Mouse (Mus musculus): ENCODE measurements around the gene Wdr20.

- TF ChIP-seq CTCF (IDR thresholded peaks at IDR 0.05; ENCODE audit: low read depth, low read length) (no peak), GATA1 (IDR thresholded peaks at IDR 0.05; ENCODE audit: borderline replicate concordance, low read length) (no peak), TAL1 (conservative IDR thresholded peaks at IDR 0.05; ENCODE audit: low read depth, low read length) (no peak)
Measured at GRCm38 (mm10) chr12:110840348-110841198, 102.8 kb downstream of the Wdr20 start, which contains the start of gene Mok.
